Mouse (Mus musculus) myocyte (in vitro differentiated cells): ENCODE measurements around the gene Olfr750.
"Not testable (repeated sequence)": the region's sequence is repeated elsewhere in the genome, so short reads cannot be mapped to it uniquely, and the experiment has no call there.

Source experiments
- CEBPB ChIP-seq: IDR thresholded peaks from 2 replicates; pipeline ENCODE4 v1.6.1; 2011; ENCODE audit warnings: mild to moderate bottlenecking, moderate library complexity; ENCODE audit not compliant: poor library complexity, insufficient read depth, severe bottlenecking
- E2F4 ChIP-seq: IDR thresholded peaks from one replicate; pipeline ENCODE4 v1.6.1; 2011; ENCODE audit warnings: mild to moderate bottlenecking, control low read depth, moderate library complexity; ENCODE audit not compliant: insufficient read depth
- MAX ChIP-seq: IDR thresholded peaks from one replicate; pipeline ENCODE4 v1.6.1; 2011; ENCODE audit warnings: low read depth, mild to moderate bottlenecking, control low read depth
- MYOD1 ChIP-seq, 3 experiments: IDR thresholded peaks; one replicate each; pipeline ENCODE4 v1.6.1; 2011; ENCODE audit warnings: control low read depth in 2 of 3, low read depth in 2 of 3, mild to moderate bottlenecking in 2 of 3, moderate library complexity in 1 of 3; ENCODE audit not compliant: insufficient read length in 2 of 3, control insufficient read depth in 1 of 3
- MYOG ChIP-seq, 3 experiments: IDR thresholded peaks; one replicate each; pipeline ENCODE4 v1.6.1; 2011; ENCODE audit warnings: control low read depth in 2 of 3, low read depth in 2 of 3, mild to moderate bottlenecking in 2 of 3; ENCODE audit not compliant: insufficient read length in 2 of 3, control insufficient read depth in 1 of 3, insufficient read depth in 1 of 3
- POLR2A ChIP-seq: IDR thresholded peaks from one replicate; pipeline ENCODE4 v1.6.1; 2011; ENCODE audit warnings: low read depth, mild to moderate bottlenecking, control low read depth, moderate library complexity; ENCODE audit not compliant: insufficient read length
- POLR2AphosphoS2 ChIP-seq: IDR thresholded peaks from one replicate; pipeline ENCODE4 v1.6.1; 2011; ENCODE audit warnings: low read depth, control low read depth; ENCODE audit not compliant: insufficient read length
- REST ChIP-seq: IDR thresholded peaks from one replicate; pipeline ENCODE4 v1.6.1; 2011; ENCODE audit warnings: mild to moderate bottlenecking, control low read depth, moderate library complexity; ENCODE audit not compliant: insufficient read depth, insufficient read length
- SRF ChIP-seq: IDR thresholded peaks from one replicate; pipeline ENCODE4 v1.6.1; 2011; ENCODE audit warnings: low read depth; ENCODE audit not compliant: control insufficient read depth, insufficient read length
- TCF12 ChIP-seq: IDR thresholded peaks from one replicate; pipeline ENCODE4 v1.6.1; 2011; ENCODE audit warnings: mild to moderate bottlenecking, control low read depth; ENCODE audit not compliant: poor library complexity, insufficient read depth, severe bottlenecking
- USF1 ChIP-seq: IDR thresholded peaks from one replicate; pipeline ENCODE4 v1.6.1; 2011; ENCODE audit warnings: low read depth, mild to moderate bottlenecking, control low read depth, moderate library complexity

DNA sequence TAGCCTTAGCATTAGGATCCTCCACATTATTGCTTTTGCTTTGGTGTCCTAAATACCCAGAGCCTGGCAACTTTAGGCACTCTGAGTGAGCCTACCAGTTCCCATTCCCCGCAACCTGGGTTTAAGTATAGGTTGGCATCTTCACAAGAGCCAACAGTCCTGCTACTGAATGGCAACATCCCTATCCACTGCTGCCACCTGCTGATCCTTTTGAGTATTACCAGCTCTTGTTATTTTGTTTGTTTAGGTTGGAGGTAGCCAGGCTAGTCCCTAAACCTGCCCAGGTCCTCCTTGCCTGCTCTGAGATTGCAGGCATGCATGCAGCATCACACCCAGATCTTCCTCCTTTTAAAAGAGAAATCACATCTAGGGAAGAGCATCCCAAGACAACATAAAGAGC is 24.1 kb upstream of the Olfr750 start:
- not testable (repeated sequence) for TF ChIP-seq POLR2A; E2F4; TCF12; USF1; MYOG (IDR thresholded peaks at IDR 0.05; ENCODE audit: control insufficient read depth in 1 of 3, insufficient read depth in 1 of 3, insufficient read length in 2 of 3, low read depth in 2 of 3); SRF; CEBPB; MAX; POLR2AphosphoS2; REST; MYOD1 (IDR thresholded peaks at IDR 0.05; ENCODE audit: control insufficient read depth in 1 of 3, insufficient read length in 2 of 3, low read depth in 2 of 3)
